9 mouse cellular contexts compared by ENCODE assay signal in the genomic region with DNA sequence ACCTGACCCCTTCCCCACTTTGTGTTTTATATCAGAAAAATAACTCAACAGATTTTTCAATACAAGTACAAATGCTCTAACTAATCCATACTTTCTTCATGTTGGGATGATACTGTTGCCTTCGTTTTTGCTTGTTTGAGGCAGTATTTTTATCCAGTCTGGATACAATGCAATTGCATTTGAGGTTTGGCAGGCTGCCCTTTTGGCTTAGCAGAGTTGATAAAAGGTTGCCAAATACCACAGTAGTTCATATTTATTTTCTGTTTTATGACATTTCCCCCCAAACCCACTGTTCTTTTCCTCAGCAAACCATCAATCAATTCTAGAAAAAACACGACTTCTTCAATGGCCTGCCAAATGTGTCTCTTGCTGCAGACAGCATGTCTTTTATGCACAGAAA.
DNase-seq lines count a peak whose midpoint lies in the region; ATAC-seq and TF ChIP-seq lines count a peak whose summit lies in the region.
"Had no signal": no experiment of that assay in that cellular context is flagged by ENCODE, and none has a peak within 500 bp of the region (broad histone marks: within the 10 kb centered on the region; RNA-seq: fewer than 3 reads in every experiment).

No protein-coding gene starts in this region.

- no peak overlapping the region for H3K27ac ChIP-seq in forebrain, postnatal 0 days (ENCODE audit: low read depth, low read length)
- no peak overlapping the region for H3K27ac ChIP-seq in forebrain, embryonic 12.5 days
- no peak overlapping the region for H3K27ac ChIP-seq in midbrain, postnatal 0 days (ENCODE audit: low read depth, low read length)
- no peak overlapping the region for H3K27ac ChIP-seq in midbrain, embryonic 16.5 days (ENCODE audit: low read length)
- H3K27ac ChIP-seq: macrophage had no signal

- no peak for ATAC-seq in forebrain, postnatal 0 days
- no peak for ATAC-seq in forebrain, embryonic 12.5 days (ENCODE audit: low FRiP score)
- no peak for ATAC-seq in midbrain, postnatal 0 days (ENCODE audit: low FRiP score)
- ATAC-seq in midbrain, embryonic 16.5 days = no peak

- no peaks in the 10 kb centered on the region for H3K36me3 ChIP-seq in forebrain, postnatal 0 days (ENCODE audit: insufficient read depth)
- H3K36me3 ChIP-seq in forebrain, embryonic 12.5 days (replicated peaks) = no peaks in the 10 kb centered on the region
- H3K36me3 ChIP-seq in midbrain, postnatal 0 days (ENCODE audit: insufficient read depth, low read length) = no peaks in the 10 kb centered on the region
- H3K36me3 ChIP-seq in midbrain, embryonic 16.5 days (ENCODE audit: control insufficient read depth, insufficient read depth, low read length) = no peaks in the 10 kb centered on the region

- no peak overlapping the region for H3K4me2 ChIP-seq in forebrain, postnatal 0 days (ENCODE audit: low read depth)
- no peak overlapping the region for H3K4me2 ChIP-seq in forebrain, embryonic 12.5 days
- no peak overlapping the region for H3K4me2 ChIP-seq in midbrain, postnatal 0 days (ENCODE audit: low read depth, low read length, poor library complexity, severe bottlenecking)
- no peak overlapping the region for H3K4me2 ChIP-seq in midbrain, embryonic 16.5 days (ENCODE audit: low read length)

- H3K4me1 ChIP-seq in forebrain, postnatal 0 days (ENCODE audit: insufficient read depth) = no peaks in the 10 kb centered on the region
- no peaks in the 10 kb centered on the region for H3K4me1 ChIP-seq in forebrain, embryonic 12.5 days
- no peaks in the 10 kb centered on the region for H3K4me1 ChIP-seq in midbrain, postnatal 0 days (ENCODE audit: insufficient read depth, low read length)
- H3K4me1 ChIP-seq in midbrain, embryonic 16.5 days (ENCODE audit: control insufficient read depth, insufficient read depth, low read length) = no peaks in the 10 kb centered on the region

- WGBS in forebrain, postnatal 0 days = 26% methylated on average over 2 of the region's 2 CpGs
- WGBS in forebrain, embryonic 12.5 days = 74% methylated on average over 2 of the region's 2 CpGs
- 61% methylated on average over 2 of the region's 2 CpGs for WGBS in midbrain, postnatal 0 days
- WGBS in midbrain, embryonic 16.5 days = 48% methylated on average over 2 of the region's 2 CpGs

- no peak overlapping the region for H3K4me3 ChIP-seq in forebrain, postnatal 0 days (ENCODE audit: low read depth, low read length)
- no peak overlapping the region for H3K4me3 ChIP-seq in forebrain, embryonic 12.5 days (replicated peaks)
- no peak overlapping the region for H3K4me3 ChIP-seq in midbrain, postnatal 0 days (ENCODE audit: low read depth, low read length)
- no peak overlapping the region for H3K4me3 ChIP-seq in midbrain, embryonic 16.5 days (ENCODE audit: low read depth, low read length)

- DNase-seq in forebrain, postnatal 0 days = peak; percentile 27
- DNase-seq in midbrain, postnatal 0 days (ENCODE audit: low spot score) = peak; percentile 54
- DNase-seq in heart, postnatal 14 days = peak; percentile 42 to 49
- DNase-seq in testis, postnatal 14 days (ENCODE audit: low spot score) = peak; percentile 10
- DNase-seq in right cerebral cortex, adult 2 months (ENCODE audit: low spot score in 2 of 2) = no peak
- DNase-seq in right cerebral cortex, postnatal 25 days = no peak

- TF ChIP-seq CTCF in forebrain, postnatal 0 days (IDR thresholded peaks at IDR 0.05; ENCODE audit: low read depth) = no peak
- TF ChIP-seq CTCF in midbrain, postnatal 0 days (IDR thresholded peaks at IDR 0.05) = no peak

- H3K9ac ChIP-seq in forebrain, postnatal 0 days = no peak overlapping the region
- H3K9ac ChIP-seq in forebrain, embryonic 12.5 days = no peak overlapping the region
- no peak overlapping the region for H3K9ac ChIP-seq in midbrain, postnatal 0 days (replicated peaks; ENCODE audit: low read length, poor library complexity, severe bottlenecking)
- no peak overlapping the region for H3K9ac ChIP-seq in midbrain, embryonic 16.5 days (ENCODE audit: low read depth, low read length)

- intact Hi-C loops in heart, postnatal 14 days (cut with DNase I) = no loop called here

- H3K9me3 ChIP-seq in forebrain, postnatal 0 days (ENCODE audit: low read length) = no peaks in the 10 kb centered on the region
- H3K9me3 ChIP-seq in forebrain, embryonic 12.5 days = no peaks in the 10 kb centered on the region
- H3K9me3 ChIP-seq in midbrain, postnatal 0 days (ENCODE audit: low read length) = no peaks in the 10 kb centered on the region
- no peaks in the 10 kb centered on the region for H3K9me3 ChIP-seq in midbrain, embryonic 16.5 days (replicated peaks; ENCODE audit: control insufficient read depth, low read length, poor library complexity, severe bottlenecking)

- H3K27me3 ChIP-seq in forebrain, postnatal 0 days (ENCODE audit: insufficient read depth, low read length) = no peaks in the 10 kb centered on the region
- no peaks in the 10 kb centered on the region for H3K27me3 ChIP-seq in forebrain, embryonic 12.5 days
- H3K27me3 ChIP-seq in midbrain, postnatal 0 days (ENCODE audit: insufficient read depth, low read length) = no peaks in the 10 kb centered on the region
- H3K27me3 ChIP-seq in midbrain, embryonic 16.5 days (ENCODE audit: control insufficient read depth, insufficient read depth, low read depth, low read length) = no peaks in the 10 kb centered on the region

Comparison
In these comparisons a context has a peak if more than half of its experiments do, and no peak if none do; other contexts are left out.
1. DNase-seq: peak in forebrain, postnatal 0 days (single experiment), midbrain, postnatal 0 days (single experiment), heart, postnatal 14 days (2 of 2) and testis, postnatal 14 days (single experiment); none in right cerebral cortex, adult 2 months (0 of 2) and right cerebral cortex, postnatal 25 days (single experiment).